Mouse (Mus musculus) bone marrow macrophage, adult 2 months (primary cell): ENCODE data around the gene Ror2. TPM values are rescaled to one million over a fixed set of nuclear protein-coding genes. Genes with fewer than 3 reads are reported as not detected.

Source experiments
- H3K27ac ChIP-seq: 2 replicates; pipeline ENCODE4 v1.5.1; 2012; ENCODE audit warnings: low read depth, low read length; ENCODE audit not compliant: insufficient read depth
- H3K4me1 ChIP-seq: 2 replicates; pipeline ENCODE4 v1.6.1; 2012; ENCODE audit warnings: low read length; ENCODE audit not compliant: control insufficient read depth, insufficient read depth
- H3K4me3 ChIP-seq: 2 replicates; pipeline ENCODE4 v1.5.1; 2012; ENCODE audit warnings: mild to moderate bottlenecking, low read length, moderate library complexity; ENCODE audit not compliant: insufficient read depth
- CTCF ChIP-seq: IDR thresholded peaks from 2 replicates; pipeline ENCODE4 v1.5.1; 2012; ENCODE audit warnings: low read depth, mild to moderate bottlenecking, low read length, moderate library complexity
- POLR2A ChIP-seq: IDR thresholded peaks from 2 replicates; pipeline ENCODE4 v1.6.1; 2012; ENCODE audit warnings: mild to moderate bottlenecking, low read depth, low read length, borderline replicate concordance
- polyA plus RNA-seq: library from polyadenylated mRNA; stranded (reverse); fragments of >200 nt; gene quantifications from 2 replicates; pipeline ENCODE4 v1.2.4, GENCODE M21; 2012; ENCODE audit not compliant: missing spikeins, insufficient read depth, insufficient read length

The Ror2 gene
- polyA plus RNA-seq, 1 experiment, result not detected

DNA sequence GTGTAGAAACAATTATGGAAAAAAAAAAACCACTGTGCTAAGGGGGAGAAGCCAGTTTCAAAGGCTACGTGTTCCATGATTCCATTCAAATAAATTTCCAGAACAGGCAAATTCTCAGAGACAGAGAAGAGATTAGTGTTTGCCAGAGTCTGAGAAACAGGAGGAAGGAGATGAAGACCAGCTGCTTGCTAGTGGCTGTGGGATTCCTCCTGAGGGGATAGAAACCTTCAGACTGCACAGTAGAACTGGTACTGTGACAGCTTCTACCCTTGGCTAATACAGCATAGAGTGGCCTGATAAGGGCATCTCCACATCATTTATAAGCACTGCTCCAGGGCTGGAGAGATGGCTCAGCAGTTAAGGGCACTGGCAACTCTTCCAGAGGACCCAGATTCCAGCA lies 11.2 kb downstream of the Ror2 start:
- Histone ChIP-seq H3K4me1 (no peaks in the 10 kb centered on the region), H3K27ac (no peak overlapping the region), H3K4me3 (no peak overlapping the region)
- TF ChIP-seq POLR2A (no peak), CTCF (no peak)

DNA sequence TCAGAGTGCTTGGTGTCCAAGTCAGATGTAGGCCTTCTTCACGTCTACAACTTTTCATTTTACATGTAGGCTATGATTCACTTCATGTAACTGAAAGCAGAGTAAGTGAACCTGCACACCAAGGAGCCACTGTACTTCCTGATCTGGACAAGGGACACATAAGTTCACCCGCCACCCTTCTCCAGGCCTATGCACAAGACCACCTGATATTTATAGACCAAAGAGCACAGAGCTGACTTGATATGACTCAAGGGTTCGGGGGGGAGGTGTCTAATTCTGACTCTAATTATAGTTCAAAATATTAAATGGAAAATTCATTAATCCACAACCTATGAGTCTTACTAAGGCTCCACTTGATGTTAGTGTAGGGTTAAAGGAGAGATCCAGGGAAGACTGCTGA lies 14.3 kb downstream of the Ror2 start:
- no peak overlapping the region for H3K27ac ChIP-seq
- H3K4me3 ChIP-seq, result no peak overlapping the region
- no peak for TF ChIP-seq CTCF
- no peak for TF ChIP-seq POLR2A
- H3K4me1 ChIP-seq, result no peaks in the 10 kb centered on the region

DNA sequence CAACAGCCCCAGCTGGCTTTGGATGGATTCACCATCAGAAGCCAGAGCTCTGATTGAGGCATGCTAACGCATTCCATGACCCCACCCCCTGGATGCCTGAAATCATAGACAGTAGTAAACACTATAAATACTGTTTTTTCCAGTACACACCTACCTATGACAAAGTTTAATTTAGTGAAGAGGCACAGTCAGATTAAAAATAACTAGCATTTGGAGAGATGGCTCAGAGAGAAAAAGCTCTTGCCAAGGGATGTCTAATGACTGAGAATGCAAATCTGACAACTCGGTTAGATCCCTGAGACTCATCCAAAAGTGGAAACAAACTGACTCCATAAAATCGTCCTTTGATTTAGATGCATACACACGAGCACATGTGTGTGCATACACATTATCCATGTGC lies 15.4 kb downstream of the Ror2 start:
- Histone ChIP-seq H3K4me1 (no peaks in the 10 kb centered on the region), H3K27ac (no peak overlapping the region), H3K4me3 (no peak overlapping the region)
- no peak for TF ChIP-seq POLR2A
- no peak for TF ChIP-seq CTCF

DNA sequence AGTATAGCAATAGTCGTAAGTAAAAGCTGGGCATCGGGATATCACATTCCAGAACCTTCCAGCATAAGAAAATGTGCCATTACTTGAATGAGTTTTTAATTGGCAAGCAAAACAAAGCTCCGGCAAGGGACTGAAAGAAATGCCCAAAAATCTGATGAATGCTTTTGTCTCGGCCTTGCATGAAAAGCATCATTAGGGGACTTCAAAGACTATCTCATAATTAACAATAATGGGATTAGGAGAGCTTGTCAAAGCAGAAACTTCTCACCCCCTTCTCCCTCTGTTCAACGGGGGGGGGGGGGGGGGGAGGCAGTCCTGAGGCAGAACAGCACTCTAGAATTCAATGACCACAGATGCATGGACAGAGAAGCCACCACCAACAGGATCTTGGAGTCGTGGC lies 17.4 kb downstream of the Ror2 start:
- no peak overlapping the region for H3K4me3 ChIP-seq

DNA sequence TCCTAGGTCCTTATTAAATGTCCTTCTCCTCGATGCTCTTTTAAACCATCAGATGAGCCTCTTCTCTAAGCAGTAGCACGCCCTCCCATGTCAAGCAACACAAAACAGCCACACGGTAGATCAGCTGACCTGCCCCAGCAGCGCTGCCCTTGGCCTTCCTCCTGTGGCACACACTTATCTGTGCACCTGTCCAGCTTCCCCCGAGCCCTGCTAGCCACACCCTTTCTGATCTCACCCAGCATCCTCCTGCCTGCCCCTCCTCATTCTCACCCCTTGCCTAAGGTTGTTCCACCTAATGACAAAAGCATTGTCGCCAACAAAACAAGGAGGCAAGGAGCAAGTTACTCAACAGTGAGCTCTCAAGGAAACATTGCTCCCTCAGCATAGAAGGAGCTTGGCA lies 18.1 kb downstream of the Ror2 start:
- TF ChIP-seq CTCF (no peak), POLR2A (no peak)
- Histone ChIP-seq H3K4me3 (no peak overlapping the region), H3K27ac (no peak overlapping the region), H3K4me1 (no peaks in the 10 kb centered on the region)

More for the DNA sequence above, 17.4 kb downstream of the Ror2 start:
- no peaks in the 10 kb centered on the region for H3K4me1 ChIP-seq
- no peak overlapping the region for H3K27ac ChIP-seq
- no peak for TF ChIP-seq CTCF
- TF ChIP-seq POLR2A, result no peak

DNA sequence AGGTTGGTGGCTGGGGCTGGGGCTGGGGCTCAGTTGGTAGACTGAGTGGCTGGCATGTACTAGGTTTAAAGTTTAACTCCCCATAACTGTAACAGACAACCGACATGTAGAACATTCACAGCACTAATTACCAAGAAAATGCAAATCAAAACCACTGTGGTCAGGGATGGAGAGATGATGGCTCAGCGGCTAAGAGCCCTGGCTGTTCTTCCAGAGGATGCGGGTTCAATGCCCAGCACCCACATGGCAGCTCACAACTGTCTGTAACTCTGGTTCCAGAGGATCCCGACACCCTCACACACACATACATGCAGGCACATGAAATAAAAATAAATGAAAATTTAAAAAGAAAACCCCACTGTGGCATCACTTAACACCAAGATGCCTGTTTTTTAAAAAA lies 18.8 kb downstream of the Ror2 start:
- TF ChIP-seq POLR2A, result no peak
- TF ChIP-seq CTCF, result no peak
- Histone ChIP-seq H3K4me3 (no peak overlapping the region), H3K4me1 (no peaks in the 10 kb centered on the region), H3K27ac (no peak overlapping the region)

DNA sequence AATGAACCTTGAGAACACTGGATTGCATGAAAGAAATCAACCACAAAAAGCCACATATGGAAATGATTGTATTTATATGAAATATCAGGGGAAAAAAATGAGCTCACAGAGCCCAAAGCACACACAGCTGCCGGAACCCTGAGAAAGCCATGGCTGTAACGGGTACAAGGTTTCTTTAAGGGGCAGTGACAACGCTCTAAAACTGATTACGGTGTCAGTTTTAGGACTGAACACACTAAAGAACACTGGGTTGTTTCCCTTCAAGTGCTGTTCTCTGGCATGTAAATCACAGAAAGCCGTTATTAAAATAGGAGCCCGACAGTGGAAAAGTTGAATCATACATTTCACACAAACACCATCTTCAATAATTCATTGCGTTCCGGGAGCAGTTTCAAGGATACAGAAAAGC lies 19.4 kb downstream of the Ror2 start:
- no peaks in the 10 kb centered on the region for H3K4me1 ChIP-seq
- no peak overlapping the region for H3K4me3 ChIP-seq
- TF ChIP-seq CTCF, result no peak
- TF ChIP-seq POLR2A, result no peak
- H3K27ac ChIP-seq, result no peak overlapping the region

DNA sequence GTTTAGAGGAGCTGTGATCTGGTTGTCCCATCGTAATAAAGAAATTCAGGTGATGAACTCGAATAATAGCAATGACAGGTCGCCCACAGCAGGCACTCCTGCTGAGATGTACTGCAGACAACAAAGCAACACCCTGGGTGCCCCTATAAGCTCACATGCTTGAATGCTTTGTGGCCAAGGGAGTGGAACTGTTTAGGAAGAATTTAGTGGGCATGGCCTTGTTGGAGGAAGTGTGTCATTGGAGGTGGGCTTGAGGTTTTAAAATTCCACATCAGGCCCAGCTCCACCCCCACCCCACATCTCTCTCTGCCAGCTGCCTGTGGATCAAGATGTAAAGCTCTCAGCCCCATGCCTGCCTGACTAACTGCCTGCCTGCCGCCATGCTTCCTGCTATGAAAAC lies 21.0 kb downstream of the Ror2 start:
- Histone ChIP-seq H3K27ac (no peak overlapping the region), H3K4me3 (no peak overlapping the region), H3K4me1 (no peaks in the 10 kb centered on the region)
- no peak for TF ChIP-seq CTCF
- no peak for TF ChIP-seq POLR2A

DNA sequence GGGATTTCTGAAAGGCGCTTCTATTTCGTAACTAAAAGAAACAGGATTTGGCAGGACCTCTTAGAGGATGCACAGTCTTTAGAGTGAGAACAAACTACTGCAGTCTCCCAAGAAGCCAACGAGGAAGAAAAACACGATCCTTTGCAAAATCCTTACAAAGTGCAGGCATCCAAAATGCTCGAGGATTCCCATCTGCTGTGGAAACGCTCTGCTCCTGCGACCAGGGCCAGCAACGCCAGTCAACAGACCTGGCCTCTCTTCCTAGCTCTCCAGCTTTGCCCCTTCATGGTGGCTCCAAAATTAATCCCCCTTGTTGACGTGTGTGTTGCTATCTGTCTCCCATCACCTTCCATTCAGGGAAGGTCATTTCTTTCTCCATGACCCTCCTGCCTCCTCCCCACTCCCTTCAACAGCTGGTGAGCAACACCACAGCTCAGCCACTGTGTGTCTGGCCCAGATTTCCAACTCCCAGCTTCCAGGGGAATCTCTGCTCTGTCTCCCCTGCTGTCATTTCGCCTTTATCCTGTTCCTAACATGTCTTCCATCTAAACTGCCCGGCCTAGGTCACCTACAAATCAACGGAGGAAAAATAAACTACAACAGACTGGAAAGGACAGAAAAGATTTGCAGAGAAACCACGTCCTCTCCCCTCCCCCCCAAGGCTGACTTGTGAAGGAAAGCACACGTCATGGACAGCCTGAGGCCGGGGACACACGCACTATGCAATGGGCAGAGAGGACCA lies 23.2 kb downstream of the Ror2 start:
- TF ChIP-seq POLR2A (no peak), CTCF (no peak)
- Histone ChIP-seq H3K4me3 (no peak overlapping the region), H3K4me1 (no peaks in the 10 kb centered on the region), H3K27ac (no peak overlapping the region)

DNA sequence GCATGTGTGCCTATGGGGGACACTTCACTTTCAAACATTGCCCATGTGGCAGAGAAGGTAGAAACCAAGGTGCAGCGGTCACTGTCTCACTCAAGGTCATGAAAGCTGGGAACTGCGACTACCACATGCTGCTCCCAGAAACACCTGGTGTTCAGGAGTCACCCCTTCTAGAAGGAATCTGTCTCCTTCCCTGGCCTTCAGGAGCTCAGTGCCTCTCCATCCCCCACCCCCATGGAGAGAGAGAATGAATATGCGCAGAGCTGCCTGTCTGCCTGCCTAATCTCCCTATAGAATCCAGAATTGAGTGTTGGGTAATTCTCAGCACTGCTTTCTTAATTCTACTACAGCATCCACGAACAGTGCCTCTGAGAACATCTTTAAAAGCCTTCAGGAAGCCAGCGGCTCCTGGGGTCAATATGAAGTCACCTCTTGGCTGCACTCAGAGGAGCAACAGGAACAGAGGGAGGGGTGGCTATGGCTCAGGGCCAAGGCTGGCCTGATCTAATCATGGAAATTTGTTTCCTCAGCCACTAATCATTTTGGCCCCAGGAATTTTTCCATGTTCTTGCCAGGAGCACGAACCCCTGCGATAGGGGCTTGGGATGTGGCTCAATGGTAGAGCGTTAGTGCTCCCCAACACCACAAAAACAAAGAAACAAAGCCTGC lies 24.7 kb downstream of the Ror2 start:
- TF ChIP-seq CTCF (no peak), POLR2A (no peak)
- Histone ChIP-seq H3K4me1 (no peaks in the 10 kb centered on the region), H3K4me3 (no peak overlapping the region), H3K27ac (no peak overlapping the region)

DNA sequence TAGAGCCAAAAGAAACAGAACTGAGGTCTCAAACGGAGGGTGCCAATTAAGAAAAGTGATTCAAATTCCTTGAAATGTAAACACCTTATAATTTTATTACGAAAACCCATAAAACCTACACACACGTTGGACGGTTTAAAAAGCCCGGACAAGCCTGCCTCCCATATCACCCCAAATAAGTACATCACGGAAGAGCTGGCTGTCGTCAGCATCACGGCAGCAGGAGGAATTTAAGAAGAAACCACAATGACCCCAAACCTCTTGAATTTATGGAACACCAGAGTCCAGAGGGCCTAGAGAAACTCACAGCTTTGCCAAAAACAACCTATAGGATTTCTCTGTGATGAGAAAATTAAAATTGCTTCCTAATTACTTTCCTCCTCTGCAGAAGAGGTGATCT lies 27.0 kb downstream of the Ror2 start:
- Histone ChIP-seq H3K4me3 (no peak overlapping the region), H3K4me1 (no peaks in the 10 kb centered on the region), H3K27ac (no peak overlapping the region)
- no peak for TF ChIP-seq POLR2A
